In the genomic region with DNA sequence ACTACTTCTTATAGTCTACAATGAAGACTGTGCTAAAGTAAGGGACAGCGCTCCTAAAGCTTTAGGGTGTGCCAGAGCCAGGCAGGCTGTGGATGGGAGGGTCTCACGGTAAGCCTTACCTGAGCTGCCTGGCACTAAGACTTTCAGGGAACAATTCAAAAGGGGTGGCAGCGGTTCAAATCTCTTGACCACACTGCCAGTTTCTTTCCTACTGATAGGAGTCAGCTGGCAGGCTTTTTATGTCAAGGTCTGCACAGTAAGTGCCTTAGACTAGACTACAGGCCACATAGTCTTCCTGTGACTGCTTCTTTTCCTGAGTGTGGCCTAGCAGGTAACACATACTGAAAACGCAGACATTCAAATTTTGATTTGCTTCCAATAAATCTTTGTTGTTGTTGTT, we compare ENCODE assay signal across 27 mouse cellular contexts.
DNase-seq lines count a peak whose midpoint lies in the region; ATAC-seq lines count a peak whose summit lies in the region.
"Had no signal": no experiment of that assay in that cellular context is flagged by ENCODE, and none has a peak within 500 bp of the region (broad histone marks: within the 10 kb centered on the region; RNA-seq: fewer than 3 reads in every experiment).

No protein-coding gene starts in this region.

- no peak overlapping the region for H3K9ac ChIP-seq in kidney, embryonic 15.5 days
- H3K9ac ChIP-seq in stomach, embryonic 16.5 days (ENCODE audit: low read length), result no peak overlapping the region
- H3K9ac ChIP-seq: embryonic facial prominence, embryonic 13.5 days; forebrain, embryonic 12.5 days; forebrain, embryonic 15.5 days; heart, embryonic 13.5 days; hindbrain, embryonic 12.5 days; hindbrain, embryonic 15.5 days had no signal

- H3K27ac ChIP-seq in kidney, embryonic 15.5 days, result peak overlapping the region; percentile 85; the same call in 1 of the 2 replicates
- H3K27ac ChIP-seq in stomach, embryonic 16.5 days (ENCODE audit: low read length), result peak overlapping the region; percentile 94; the same call in 1 of the 2 replicates
- H3K27ac ChIP-seq: embryonic facial prominence, embryonic 10.5 days; embryonic facial prominence, embryonic 13.5 days; forebrain, embryonic 12.5 days; forebrain, embryonic 15.5 days; heart, adult 2 months; heart, embryonic 10.5 days; heart, embryonic 13.5 days; hindbrain, embryonic 12.5 days; hindbrain, embryonic 15.5 days had no signal

- H3K4me3 ChIP-seq in kidney, embryonic 15.5 days (replicated peaks), result no peak overlapping the region
- no peak overlapping the region for H3K4me3 ChIP-seq in stomach, embryonic 16.5 days (replicated peaks; ENCODE audit: low read length)
- H3K4me3 ChIP-seq: embryonic facial prominence, embryonic 10.5 days; embryonic facial prominence, embryonic 13.5 days; erythroblast, embryonic 14.5 days; forebrain, embryonic 12.5 days; forebrain, embryonic 15.5 days; heart, adult 2 months; heart, embryonic 10.5 days; heart, embryonic 13.5 days; hindbrain, embryonic 12.5 days; hindbrain, embryonic 15.5 days had no signal

- H3K4me1 ChIP-seq in kidney, embryonic 15.5 days, result peaks cover 36% of the 10 kb centered on the region
- peaks cover 31% of the 10 kb centered on the region for H3K4me1 ChIP-seq in stomach, embryonic 16.5 days (ENCODE audit: control insufficient read depth, insufficient read depth, low read length)
- H3K4me1 ChIP-seq: forebrain, embryonic 15.5 days had no signal

- H3K4me2 ChIP-seq in kidney, embryonic 15.5 days, result no peak overlapping the region
- no peak overlapping the region for H3K4me2 ChIP-seq in stomach, embryonic 16.5 days (ENCODE audit: low read depth, low read length)
- H3K4me2 ChIP-seq: embryonic facial prominence, embryonic 13.5 days; forebrain, embryonic 12.5 days; forebrain, embryonic 15.5 days; heart, embryonic 13.5 days; hindbrain, embryonic 12.5 days; hindbrain, embryonic 15.5 days had no signal

- intact Hi-C loops in gastrocnemius, postnatal 14 days (cut with DNase I; ENCODE audit: low total_unique reads), result no loop called here

- DNase-seq in adrenal gland, adult 2 months, result peak; percentile 52
- no peak for DNase-seq in adrenal gland, postnatal 10 days
- no peak for DNase-seq in kidney, postnatal 14 days
- DNase-seq in gastrocnemius, postnatal 14 days, result no peak
- DNase-seq in yolk sac, embryonic 10.5 days (ENCODE audit: low spot score), result no peak
- DNase-seq: adrenal gland, postnatal 25 days; B cell, adult 2 months; cerebellum, adult 11-12 months; cerebellum, adult 8-10 months; cerebellum, postnatal 36 days; embryo, embryonic 11 days; gastrocnemius, postnatal 36 days; heart, adult 2 months; heart, postnatal 14 days; heart, postnatal 4 days had no signal

- no peaks in the 10 kb centered on the region for H3K27me3 ChIP-seq in kidney, embryonic 15.5 days
- no peaks in the 10 kb centered on the region for H3K27me3 ChIP-seq in stomach, embryonic 16.5 days (ENCODE audit: control insufficient read depth, insufficient read depth, low read length)
- H3K27me3 ChIP-seq: embryonic facial prominence, embryonic 13.5 days; forebrain, embryonic 12.5 days; forebrain, embryonic 15.5 days; heart, embryonic 13.5 days; hindbrain, embryonic 12.5 days; hindbrain, embryonic 15.5 days had no signal

- H3K36me3 ChIP-seq in kidney, embryonic 15.5 days, result peaks cover 14% of the 10 kb centered on the region
- H3K36me3 ChIP-seq in stomach, embryonic 16.5 days (ENCODE audit: control insufficient read depth, insufficient read depth, low read length), result no peaks in the 10 kb centered on the region
- H3K36me3 ChIP-seq: embryonic facial prominence, embryonic 10.5 days had no signal

- WGBS in kidney, embryonic 15.5 days, result 87% methylated on average over 4 of the region's 4 CpGs
- WGBS in stomach, embryonic 16.5 days, result 83% methylated on average over 4 of the region's 4 CpGs

- H3K9me3 ChIP-seq in kidney, embryonic 15.5 days (replicated peaks), result no peaks in the 10 kb centered on the region
- no peaks in the 10 kb centered on the region for H3K9me3 ChIP-seq in stomach, embryonic 16.5 days (replicated peaks; ENCODE audit: control insufficient read depth, low read length)
- H3K9me3 ChIP-seq: embryonic facial prominence, embryonic 10.5 days; embryonic facial prominence, embryonic 13.5 days; forebrain, embryonic 12.5 days; forebrain, embryonic 15.5 days; heart, embryonic 10.5 days; heart, embryonic 13.5 days; hindbrain, embryonic 12.5 days; hindbrain, embryonic 15.5 days had no signal

- no peak for ATAC-seq in kidney, embryonic 15.5 days (replicated peaks; ENCODE audit: low FRiP score)
- ATAC-seq in megakaryocyte progenitor cell, adult 5-6 weeks (replicated peaks; ENCODE audit: poor library complexity), result peak; percentile 33; the same call in 1 of the 2 replicates
- no peak for ATAC-seq in stomach, embryonic 16.5 days (ENCODE audit: insufficient read depth, low FRiP score)
- ATAC-seq: forebrain, embryonic 15.5 days had no signal
